Mouse (Mus musculus) adrenal gland, adult 8-10 months (tissue): ENCODE data around the gene Cln3. TPM values are rescaled to one million over a fixed set of nuclear protein-coding genes. Genes with fewer than 3 reads are reported as not detected.

ENCODE experiments used
- DNase-seq: peaks from one replicate; pipeline ENCODE4 v3.0.0; 2022
- total RNA-seq, 4 experiments: library from RNA; stranded (reverse); gene quantifications; 2 replicates each; pipeline ENCODE4 v1.2.4; 2022

The Cln3 gene
- total RNA-seq, 4 experiments from 2014 or later: 25.6 to 55.5 (median 39.8) TPM

- no peak for DNase-seq
Observed at GRCm38 (mm10) chr7:126594862-126595561, 9.4 kb upstream of the Cln3 start, which contains the start of gene Il27. Gene Il27 (minus strand): TSS chr7:126594941.

- no peak for DNase-seq
Observed at GRCm38 (mm10) chr7:126587779-126588178, 2.2 kb upstream of the Cln3 start.

GRCm38 (mm10) chr7:126586839-126587238, 1.2 kb upstream of the Cln3 start:
- no peak for DNase-seq

- DNase-seq: no peak
Observed at GRCm38 (mm10) chr7:126584506-126584977, 1.1 kb downstream of the Cln3 start, which contains the start of gene Apobr. Gene Apobr (plus strand): TSS chr7:126584942.

GRCm38 (mm10) chr7:126583761-126584160, 1.9 kb downstream of the Cln3 start:
- no peak for DNase-seq

GRCm38 (mm10) chr7:126583251-126583709, 2.3 kb downstream of the Cln3 start:
- peak; percentile 83 for DNase-seq

- DNase-seq: no peak
Observed at GRCm38 (mm10) chr7:126582759-126583158, 2.9 kb downstream of the Cln3 start.

GRCm38 (mm10) chr7:126581661-126582060, 4.0 kb downstream of the Cln3 start:
- no peak for DNase-seq

- DNase-seq: no peak
Observed at GRCm38 (mm10) chr7:126579172-126579571, 6.4 kb downstream of the Cln3 start.

- no peak for DNase-seq
Observed at GRCm38 (mm10) chr7:126576946-126577345, 8.7 kb downstream of the Cln3 start.

- peak; percentile 84 for DNase-seq
Observed at GRCm38 (mm10) chr7:126566094-126566765, 19.4 kb downstream of the Cln3 start, which contains the start of gene Eif3c. Gene Eif3c (minus strand): TSS chr7:126566411.

GRCm38 (mm10) chr7:126565693-126566092, 19.9 kb downstream of the Cln3 start:
- DNase-seq: peak; percentile 40

GRCm38 (mm10) chr7:126556635-126557034, 29.0 kb downstream of the Cln3 start:
- DNase-seq: no peak

- no peak for DNase-seq
Observed at GRCm38 (mm10) chr7:126554796-126555195, 30.8 kb downstream of the Cln3 start.

- DNase-seq: no peak
Observed at GRCm38 (mm10) chr7:126545631-126546030, 40.0 kb downstream of the Cln3 start.

GRCm38 (mm10) chr7:126541661-126542060, 44.0 kb downstream of the Cln3 start:
- DNase-seq: no peak

GRCm38 (mm10) chr7:126537820-126538585, 47.6 kb downstream of the Cln3 start:
- no peak for DNase-seq

GRCm38 (mm10) chr7:126536466-126536865, 49.2 kb downstream of the Cln3 start:
- no peak for DNase-seq

GRCm38 (mm10) chr7:126535766-126536165, 49.9 kb downstream of the Cln3 start:
- DNase-seq: no peak

GRCm38 (mm10) chr7:126533434-126533833, 52.2 kb downstream of the Cln3 start:
- DNase-seq: no peak

- no peak for DNase-seq
Observed at GRCm38 (mm10) chr7:126528166-126528577, 57.4 kb downstream of the Cln3 start.

GRCm38 (mm10) chr7:126523316-126523715, 62.3 kb downstream of the Cln3 start:
- DNase-seq: no peak
